Mouse (Mus musculus) left cerebral cortex, postnatal 14 days (tissue): ENCODE measurements around the gene Hecw2. TPM values are rescaled to one million over a fixed set of nuclear protein-coding genes. Genes with fewer than 3 reads are reported as not detected.

ENCODE experiments used
- DNase-seq, 2 experiments: peaks; one replicate each; pipeline ENCODE4 v3.0.0; 2021 to 2022; ENCODE audit warnings: low spot score in 2 of 2, mixed read lengths in 1 of 2
- intact Hi-C: fragments of 180-260 bp; cut with DNase I; formaldehyde crosslinking; loops from one replicate; pipeline ENCODE4 v1.15.1; 2025
- total RNA-seq, 2 experiments: library from RNA; stranded (reverse); gene quantifications; 2 replicates each; pipeline ENCODE4 v1.2.3; 2021

Gene Hecw2
- total RNA-seq, 2 experiments from 2014 or later: 56.7 to 59.8 TPM

DNA sequence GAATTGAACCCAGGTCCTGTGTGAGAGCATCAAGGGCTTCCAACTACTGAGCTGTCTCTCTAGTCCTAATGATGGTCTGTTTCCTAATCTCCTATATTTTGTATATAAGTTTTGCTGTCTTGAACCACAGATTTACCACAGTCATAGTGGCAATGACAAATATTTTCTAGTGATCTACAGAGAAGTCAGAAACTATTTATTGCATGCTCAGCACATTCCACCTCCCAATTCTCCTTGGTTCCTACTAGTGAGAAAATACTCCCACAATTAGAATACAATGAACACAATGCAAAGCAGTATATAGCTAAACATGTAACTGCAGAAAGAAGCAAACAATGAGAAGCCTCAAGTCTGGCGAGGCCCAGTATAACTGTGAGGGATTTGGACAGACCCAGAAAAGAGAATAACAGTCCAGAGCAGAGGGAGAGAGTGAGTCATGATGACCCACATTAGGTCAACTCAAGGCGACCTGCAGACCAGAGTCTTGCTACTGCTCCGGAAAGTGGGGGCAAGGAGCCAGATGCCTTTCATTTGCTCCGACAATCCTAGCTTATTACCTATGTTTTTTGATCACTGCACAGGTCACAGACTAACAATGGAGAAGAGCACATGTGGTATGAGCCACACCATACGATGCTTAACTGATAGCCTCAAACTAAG, 73.8 kb downstream of the Hecw2 start:
- no peak for DNase-seq
- intact Hi-C loops: no loop called here

DNA sequence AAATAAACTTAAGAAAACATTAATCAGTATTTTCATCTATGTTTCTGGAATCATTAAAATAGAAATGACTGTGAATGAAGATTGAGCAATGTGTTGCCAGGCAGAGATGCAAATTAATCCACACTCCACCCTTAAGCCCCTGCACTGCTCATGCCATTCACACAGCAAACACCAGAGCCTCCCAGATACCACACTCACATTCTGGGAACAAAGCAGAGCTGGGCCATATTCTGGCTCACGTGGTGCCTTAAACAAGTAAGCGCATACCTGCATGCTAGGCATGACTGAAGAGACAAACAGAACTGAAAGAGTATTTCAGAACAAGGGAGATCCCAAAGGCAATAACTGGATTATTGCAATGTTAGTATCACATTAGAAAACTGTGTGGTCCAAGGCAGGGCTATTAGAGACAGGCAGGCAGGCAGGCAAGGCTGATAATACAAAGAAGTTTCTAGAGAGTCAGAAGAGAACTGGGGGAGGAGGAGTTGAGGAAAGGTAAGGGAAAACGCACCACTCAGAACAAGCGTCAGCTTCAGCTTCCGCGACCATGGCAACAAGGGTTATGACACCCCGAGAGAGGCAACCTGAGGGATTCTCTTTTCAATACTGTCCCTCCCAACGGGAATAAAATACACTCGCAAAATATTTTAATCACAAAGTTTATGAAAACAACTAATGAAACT, 75.2 kb downstream of the Hecw2 start:
- no peak for DNase-seq
- intact Hi-C loops: loop anchor here (5.0 kb wide), 2 partner anchors 57 to 73 kb away; no protein-coding TSS in a partner anchor

DNA sequence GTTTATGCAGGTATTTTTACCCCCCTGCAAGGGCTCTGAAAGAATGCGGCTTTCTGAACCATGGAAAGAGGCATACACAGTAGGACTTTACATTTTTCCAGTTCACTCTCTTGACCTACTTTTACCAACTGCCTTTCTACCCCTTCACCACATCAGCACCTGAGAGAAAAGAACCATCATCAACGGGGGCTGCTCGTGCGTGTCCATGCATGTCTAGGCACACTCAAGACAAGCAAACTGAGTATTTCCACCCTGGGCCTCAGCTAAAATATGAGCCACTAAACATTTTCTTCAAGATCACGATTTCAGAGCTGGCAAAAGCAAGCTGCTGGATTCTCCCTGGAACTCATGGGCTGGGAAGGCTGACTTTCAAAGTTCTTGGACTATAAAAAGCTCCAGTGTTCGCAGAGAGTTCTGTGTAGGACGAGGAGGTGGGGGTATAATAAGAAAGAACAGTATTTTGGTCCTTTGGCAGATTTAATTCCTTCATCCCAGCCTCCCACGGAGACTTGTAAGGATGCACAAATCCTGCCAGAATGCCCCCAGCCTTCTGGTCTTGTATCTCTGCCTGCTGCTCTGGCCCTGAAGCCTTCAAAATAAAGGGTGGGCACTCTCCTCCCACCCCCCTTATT, 76.5 kb downstream of the Hecw2 start:
- intact Hi-C loops: loop anchor here (5.0 kb wide), 2 partner anchors 56 to 74 kb away; no protein-coding TSS in a partner anchor
- peak; percentile 61 to 87 for DNase-seq

DNA sequence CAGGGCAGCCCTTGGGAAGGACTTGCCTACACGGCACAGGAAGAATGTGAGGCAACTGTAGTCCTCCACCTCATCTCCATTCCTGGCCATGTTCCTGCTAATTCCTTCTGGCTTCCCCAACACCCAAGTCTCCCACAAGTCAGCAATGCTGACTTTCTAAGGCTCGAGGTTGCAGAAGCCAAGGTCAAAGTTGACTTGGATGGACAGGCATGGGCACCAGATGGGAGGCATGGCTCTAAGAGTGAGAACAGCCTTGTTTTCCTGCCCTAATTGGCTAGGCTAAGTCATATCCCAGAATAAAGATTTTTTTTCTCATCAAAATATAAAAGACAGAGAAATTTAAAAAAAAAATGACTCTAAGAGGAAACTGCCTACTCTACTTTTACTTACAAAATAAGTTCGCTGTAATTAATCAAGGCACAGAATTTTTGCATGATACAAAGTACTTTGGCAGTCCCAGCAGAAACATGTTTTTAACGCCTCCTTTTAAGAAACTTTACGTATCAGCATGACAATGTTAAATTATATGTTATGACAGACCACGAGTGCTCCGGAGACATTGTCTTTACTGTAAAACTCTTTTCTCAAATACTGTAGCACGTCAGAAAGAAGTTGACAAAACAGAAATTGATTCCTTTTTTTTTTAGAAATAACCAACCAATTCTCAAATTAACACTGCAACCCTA, 83.9 kb downstream of the Hecw2 start:
- no peak for DNase-seq
- intact Hi-C loops: loop anchor here (5.0 kb wide), 1 partner anchor 39 kb away; no protein-coding TSS in a partner anchor

DNA sequence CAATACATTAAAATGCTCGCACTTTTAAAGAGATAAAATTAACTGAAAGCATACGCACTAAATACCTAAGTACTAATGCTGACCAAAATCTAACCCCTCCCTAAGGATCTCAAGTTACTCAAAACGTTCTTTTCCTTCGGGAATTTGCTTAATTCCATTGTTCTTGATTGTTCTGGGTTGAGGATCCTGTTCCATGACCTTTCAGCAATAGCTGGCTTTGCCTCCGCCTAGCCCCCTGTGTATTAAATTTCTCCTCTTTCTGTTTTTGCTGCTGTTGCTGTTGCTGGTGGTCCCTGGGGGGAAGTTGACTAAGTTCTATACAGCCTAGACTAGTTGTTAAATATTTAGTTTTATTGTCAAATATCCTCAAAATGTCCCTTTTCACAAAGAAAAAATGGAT, 85.7 kb downstream of the Hecw2 start:
- no peak for DNase-seq
- intact Hi-C loops: no loop called here

DNA sequence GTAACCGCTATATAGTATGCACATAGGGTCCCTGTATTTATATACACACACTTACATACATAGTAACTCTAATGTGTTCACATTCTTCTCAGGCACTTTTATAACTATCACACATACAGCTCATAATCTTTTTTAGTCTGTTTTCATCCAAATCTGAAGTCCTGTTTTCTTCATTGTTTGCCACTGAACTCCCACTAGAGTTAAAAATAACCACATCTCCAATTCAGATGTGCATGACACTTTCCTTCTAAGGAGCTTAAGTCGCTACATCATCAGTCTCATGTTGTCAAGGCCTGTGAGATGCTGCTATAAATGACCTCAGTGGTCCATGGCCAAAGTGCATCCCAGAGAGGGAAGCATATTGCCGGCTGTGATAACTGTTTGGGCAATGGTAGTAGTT, 88.2 kb downstream of the Hecw2 start:
- DNase-seq: peak in 1 of 2 experiments; percentile 25
- intact Hi-C loops: no loop called here

DNA sequence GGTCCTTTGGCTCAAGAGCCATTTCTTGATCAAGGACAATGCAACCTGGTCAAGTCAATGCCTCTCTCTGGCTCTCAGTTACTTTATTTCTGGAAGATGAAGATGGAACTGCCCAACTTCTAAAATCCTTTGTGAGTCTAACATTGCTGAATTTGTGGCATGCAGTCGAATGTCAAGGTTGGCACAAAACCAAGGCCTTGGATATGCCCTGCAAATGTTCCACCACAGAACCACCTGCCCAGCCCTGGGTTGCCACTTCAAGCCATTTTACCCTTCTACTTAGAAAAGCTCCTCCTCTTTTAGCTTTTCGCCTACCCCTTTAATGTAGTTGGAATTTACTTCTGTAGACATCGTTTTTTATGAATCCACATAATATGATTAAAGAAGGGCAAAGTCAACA, 115.3 kb downstream of the Hecw2 start:
- intact Hi-C loops: no loop called here
- DNase-seq: no peak

DNA sequence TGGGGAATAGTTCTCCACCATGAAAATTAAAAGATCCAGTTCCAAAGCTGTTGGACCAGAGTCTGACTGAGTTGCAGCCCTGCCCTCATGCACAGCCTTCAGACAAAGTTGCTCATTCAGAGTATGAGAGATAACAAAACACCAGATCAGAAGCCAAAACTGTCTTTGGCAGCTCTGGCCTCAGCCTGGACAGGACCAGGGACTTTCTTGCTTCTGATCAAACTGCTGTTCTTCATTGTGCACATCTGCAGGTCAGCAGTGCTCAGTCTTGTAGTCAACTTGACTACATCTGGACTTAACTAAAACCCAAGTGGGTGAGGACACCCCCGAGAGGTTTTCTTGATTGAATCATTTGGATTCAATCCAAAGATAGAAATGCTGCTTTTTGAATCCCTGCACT, 120.5 kb downstream of the Hecw2 start:
- intact Hi-C loops: loop anchor here (5.0 kb wide), 1 partner anchor 38 kb away; no protein-coding TSS in a partner anchor
- no peak for DNase-seq

DNA sequence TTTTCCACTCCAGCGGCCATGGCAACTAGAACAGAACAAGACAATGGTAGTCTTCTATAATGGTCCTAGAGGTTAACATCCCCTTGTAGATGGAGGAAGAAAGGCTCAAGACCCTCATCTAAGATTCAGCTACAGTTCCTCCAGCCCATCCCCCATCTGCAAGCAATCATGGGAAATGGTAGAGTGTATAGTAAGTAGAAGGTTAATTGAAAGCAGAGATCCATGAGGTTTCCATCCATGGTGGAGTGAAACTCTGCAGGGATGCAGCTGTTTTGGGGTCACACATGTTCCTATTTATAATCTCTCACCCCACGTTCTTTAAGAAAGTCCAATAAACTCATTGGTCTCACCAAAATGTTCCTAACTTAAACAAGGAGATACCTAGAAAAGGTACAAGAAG, 124.8 kb downstream of the Hecw2 start:
- no peak for DNase-seq
- intact Hi-C loops: loop anchor here (5.0 kb wide), 1 partner anchor 42 kb away; no protein-coding TSS in a partner anchor

DNA sequence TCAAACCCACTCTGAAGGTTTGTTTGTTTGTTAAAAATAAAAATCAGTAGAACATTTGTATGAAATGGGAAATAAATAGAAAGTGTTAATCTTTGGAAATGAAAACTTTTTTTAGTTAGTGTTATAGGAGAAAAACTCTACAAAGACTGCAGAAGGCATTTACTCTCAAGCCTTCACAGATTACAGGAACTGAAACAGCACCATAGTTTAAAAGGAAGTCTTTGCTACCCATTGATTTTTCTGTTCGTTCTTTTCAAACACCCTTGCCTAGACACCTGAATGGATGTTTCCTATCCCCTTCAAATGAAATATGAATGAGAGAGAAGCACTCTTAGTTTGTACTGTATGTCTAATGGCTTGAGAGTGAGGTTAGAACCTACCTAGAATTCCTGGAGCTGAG, 126.7 kb downstream of the Hecw2 start:
- no peak for DNase-seq
- intact Hi-C loops: no loop called here

DNA sequence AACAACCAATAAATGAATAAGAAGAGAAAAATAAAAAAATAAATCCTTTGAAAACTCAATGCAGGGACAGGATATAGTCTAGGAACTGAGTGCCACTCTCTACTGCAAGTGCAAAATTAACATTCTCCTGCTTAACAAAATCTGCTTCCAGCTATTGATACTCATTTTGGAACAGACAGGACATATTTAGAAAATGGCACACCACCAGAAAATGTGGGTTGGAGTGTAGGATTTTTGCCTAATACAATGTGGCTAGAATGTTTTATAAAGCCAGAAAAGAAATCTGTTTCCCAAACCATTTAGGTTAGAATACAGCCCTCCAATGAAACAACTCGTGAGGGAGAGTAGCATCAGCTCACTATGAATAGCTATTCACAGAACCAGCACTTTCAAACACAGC, 129.5 kb downstream of the Hecw2 start:
- DNase-seq: peak; percentile 42 to 55

DNA sequence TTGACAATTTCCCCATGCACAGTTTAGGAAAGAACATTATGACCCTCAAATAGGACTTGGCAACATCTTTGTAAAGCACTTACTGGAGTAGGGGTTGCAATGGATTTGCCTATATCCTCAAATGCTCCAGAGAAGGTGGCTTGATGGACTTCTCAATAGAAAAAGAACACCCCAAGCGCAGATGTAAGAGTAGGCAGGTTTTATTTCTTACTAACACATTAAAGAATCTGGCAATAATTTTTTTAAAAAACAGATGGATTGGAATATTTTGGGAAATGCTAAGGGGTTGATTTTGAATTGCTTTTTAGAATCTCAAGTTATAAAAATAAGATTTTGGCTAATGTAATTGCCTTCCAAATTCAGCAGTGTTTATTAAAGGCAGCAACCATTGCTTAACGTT, 133.9 kb downstream of the Hecw2 start:
- intact Hi-C loops: loop anchor here (5.0 kb wide), 1 partner anchor 56 kb away; no protein-coding TSS in a partner anchor
- no peak for DNase-seq

More for the DNA sequence above, 129.5 kb downstream of the Hecw2 start:
- intact Hi-C loops: no loop called here

DNA sequence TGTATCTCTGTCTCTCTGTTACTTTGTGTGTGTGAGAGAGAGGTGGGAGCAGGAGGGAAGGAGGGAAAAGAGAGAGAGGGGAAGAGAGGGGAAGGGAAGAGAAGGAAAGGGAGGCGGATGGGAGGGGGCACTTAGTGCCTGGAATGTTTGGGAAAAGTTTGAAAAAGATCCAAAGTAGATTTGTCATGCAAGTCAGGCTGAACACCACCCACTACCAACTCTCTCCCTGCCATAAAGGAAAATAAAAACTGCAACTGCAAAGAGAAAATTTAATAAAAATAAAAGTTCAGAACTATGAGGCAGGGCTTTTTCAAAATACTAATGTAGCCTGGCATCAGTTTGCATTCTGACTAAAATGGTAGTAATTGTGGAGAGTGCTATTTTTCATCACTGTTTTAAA, 135.2 kb downstream of the Hecw2 start:
- intact Hi-C loops: loop anchor here (5.0 kb wide), 1 partner anchor 58 kb away; no protein-coding TSS in a partner anchor
- no peak for DNase-seq

DNA sequence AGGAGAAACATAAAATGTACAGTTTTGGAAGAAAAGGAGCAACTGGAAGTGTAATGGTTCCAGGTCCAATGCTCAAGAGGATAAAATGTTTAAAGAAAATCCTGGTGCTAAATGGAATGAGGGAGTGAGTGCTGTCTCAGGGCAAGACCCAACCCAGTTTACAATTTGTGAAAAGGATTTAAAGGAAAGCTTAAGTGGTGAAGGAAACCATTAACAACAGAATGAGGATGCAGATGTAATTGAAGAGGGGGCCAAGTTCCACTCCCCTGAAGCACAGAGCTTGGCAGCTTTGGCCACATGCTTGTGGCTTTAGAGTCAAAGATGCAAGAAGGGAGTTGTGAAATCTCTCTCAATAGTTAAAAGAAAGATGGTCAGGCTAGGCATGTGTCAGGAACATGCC, 142.2 kb downstream of the Hecw2 start:
- DNase-seq: no peak
- intact Hi-C loops: no loop called here

DNA sequence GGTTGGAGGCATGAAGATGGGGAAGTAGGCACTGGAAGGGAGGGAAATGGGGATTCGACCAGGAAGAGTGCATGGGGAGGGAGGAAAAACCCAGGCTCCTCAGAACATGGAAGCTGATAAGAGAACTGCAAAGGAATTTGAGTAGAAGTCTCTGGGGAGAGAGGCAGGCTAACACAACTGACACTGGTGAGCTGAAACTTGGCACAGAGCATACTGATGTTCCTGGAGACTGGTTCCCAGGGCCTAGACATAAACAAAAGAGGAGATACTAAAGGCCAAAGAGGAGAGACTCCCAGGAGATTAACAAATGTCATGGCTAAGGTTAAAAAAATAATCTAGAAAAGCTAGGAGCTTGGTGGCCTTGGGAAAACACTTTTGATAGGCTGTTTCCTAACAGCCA, 148.0 kb downstream of the Hecw2 start:
- intact Hi-C loops: loop anchor here (10.0 kb wide), 1 partner anchor 148 kb away; the partner anchor contains the start of gene Hecw2
- DNase-seq: no peak

DNA sequence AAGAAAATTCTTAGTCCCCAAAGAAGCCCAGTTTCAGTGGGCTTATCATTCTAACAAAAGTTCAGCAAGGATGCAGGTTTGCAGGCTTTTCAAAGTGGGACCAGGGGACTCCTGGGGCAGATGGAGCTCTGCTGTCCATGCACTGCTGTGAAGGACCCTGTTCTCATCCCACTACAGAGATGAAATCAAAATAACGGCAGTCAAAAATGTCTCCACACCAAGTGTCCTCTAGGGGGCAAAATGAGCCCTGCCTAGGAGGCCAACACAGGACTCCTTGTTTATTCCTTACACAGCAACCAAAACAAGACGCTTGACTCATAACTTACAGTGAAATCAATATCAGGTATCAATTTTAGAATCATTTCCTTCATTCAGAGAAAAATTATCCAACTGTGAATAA, 155.9 kb downstream of the Hecw2 start:
- intact Hi-C loops: no loop called here

DNA sequence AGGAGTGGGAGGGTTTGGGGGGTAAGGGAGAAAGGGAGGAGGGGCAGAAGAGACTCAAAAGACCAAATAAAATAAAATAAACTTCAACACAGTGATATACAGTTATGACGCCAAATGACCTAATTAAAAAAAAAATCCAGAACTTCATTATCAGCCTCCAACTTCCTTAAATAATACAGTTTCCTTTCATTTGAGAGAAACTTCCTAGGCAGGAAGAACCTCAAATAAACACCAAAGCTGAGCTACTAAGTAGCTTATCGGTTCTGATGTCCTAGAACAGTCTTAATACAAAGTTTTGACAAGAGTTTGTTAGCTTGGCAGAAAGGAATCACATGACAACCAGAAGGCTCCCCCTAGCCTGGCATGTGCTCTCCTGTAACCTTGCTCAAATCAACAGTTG, 177.3 kb downstream of the Hecw2 start:
- intact Hi-C loops: no loop called here
- no peak for DNase-seq

More for the DNA sequence above, 155.9 kb downstream of the Hecw2 start:
- DNase-seq: peak in 1 of 2 experiments; percentile 33

DNA sequence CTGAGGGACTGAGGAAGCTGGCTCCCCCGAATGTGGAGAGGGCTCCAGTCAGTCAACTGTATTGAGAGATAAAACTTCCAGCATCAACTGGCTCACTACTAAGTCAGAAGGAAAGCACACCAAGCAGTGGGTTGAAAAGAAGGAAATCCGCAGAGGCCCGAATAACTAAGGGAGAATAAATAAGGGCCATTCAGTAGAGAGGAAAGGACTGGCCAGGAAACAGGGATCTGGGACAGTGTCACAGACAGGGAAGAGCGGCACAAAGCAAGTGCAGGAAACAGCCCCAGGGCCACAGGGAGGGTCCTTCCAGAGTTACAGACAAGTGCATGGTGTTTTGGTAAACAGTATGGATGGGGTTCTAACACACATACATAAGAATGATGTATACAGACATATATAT, 179.2 kb downstream of the Hecw2 start:
- no peak for DNase-seq
- intact Hi-C loops: no loop called here

DNA sequence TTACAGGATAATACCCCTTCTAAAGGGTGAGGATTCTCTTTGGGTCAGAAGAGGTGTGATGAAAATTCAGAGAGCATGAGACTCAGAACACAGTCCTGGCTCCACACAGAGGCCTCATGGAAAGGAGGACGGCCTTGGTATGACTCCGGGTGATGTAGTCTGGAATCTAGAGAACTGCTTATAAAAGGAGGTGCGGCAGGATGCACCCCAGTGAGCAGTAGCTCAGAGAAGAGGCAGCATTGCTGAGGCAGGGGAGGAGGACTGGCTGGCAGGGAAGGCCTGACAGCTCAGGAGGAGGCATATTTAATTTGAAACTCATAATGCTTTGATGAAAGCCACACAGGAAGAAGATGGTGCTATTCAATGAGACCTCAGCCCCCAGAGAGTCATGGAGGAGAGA, 182.6 kb downstream of the Hecw2 start:
- DNase-seq: no peak
- intact Hi-C loops: no loop called here
